Mouse (Mus musculus) hindlimb bud, embryonic 11.5 days (tissue): Measurements from ENCODE around the gene Mettl27.

ENCODE experiments used
- DNase-seq: peaks from one replicate; pipeline ENCODE4 v3.0.0-alpha.2; 2012; ENCODE audit warnings: low read depth, low spot score; ENCODE audit errors: extremely low spot score

The Mettl27 gene

GRCm38 (mm10) chr5:134983771-134984170 is 51.6 kb downstream of the Mettl27 start:
- DNase-seq, result no peak

- DNase-seq, result no peak
Measured at GRCm38 (mm10) chr5:134985633-134986297, 53.6 kb downstream of the Mettl27 start, which contains the start of gene Cldn3. Gene Cldn3, plus strand, starts transcription at chr5:134986214.

GRCm38 (mm10) chr5:134986298-134987268 is 54.4 kb downstream of the Mettl27 start:
- DNase-seq, result no peak

GRCm38 (mm10) chr5:134989166-134989565 is 57.0 kb downstream of the Mettl27 start:
- no peak for DNase-seq

GRCm38 (mm10) chr5:134989741-134990140 is 57.6 kb downstream of the Mettl27 start:
- DNase-seq, result no peak
